Mouse (Mus musculus): ENCODE measurements around the gene Btbd18.
"Not testable (repeated sequence)": the region's sequence is repeated elsewhere in the genome, so short reads cannot be mapped to it uniquely, and the experiment has no call there.

Gene Btbd18

GRCm38 (mm10) chr2:84647051-84647568 is 11.8 kb upstream of the Btbd18 start:
- in situ Hi-C loops (cut with MboI, MseI) = no loop called here

- in situ Hi-C loops (cut with MboI, MseI) = no loop called here
Observed at GRCm38 (mm10) chr2:84648369-84648768, 10.5 kb upstream of the Btbd18 start.

GRCm38 (mm10) chr2:84649674-84650073 is 9.2 kb upstream of the Btbd18 start:
- in situ Hi-C loops (cut with MboI, MseI) = no loop called here

- in situ Hi-C loops (cut with MboI, MseI) = no loop called here
Observed at GRCm38 (mm10) chr2:84650464-84651195, 8.2 kb upstream of the Btbd18 start, which contains the start of gene Ctnnd1. Gene Ctnnd1, minus strand, starts transcription at chr2:84650765.

- in situ Hi-C loops (cut with MboI, MseI) = no loop called here
Observed at GRCm38 (mm10) chr2:84653354-84653753, 5.5 kb upstream of the Btbd18 start.

- in situ Hi-C loops (cut with MboI, MseI) = no loop called here
Observed at GRCm38 (mm10) chr2:84655864-84656263, 3.0 kb upstream of the Btbd18 start.

- in situ Hi-C loops (cut with MboI, MseI) = loop anchor here (5.0 to 10.0 kb wide), 2 partner anchors 45 to 203 kb away; no protein-coding TSS in a partner anchor
Observed at GRCm38 (mm10) chr2:84660253-84660652, 1.4 kb downstream of the Btbd18 start.

- in situ Hi-C loops (cut with MboI, MseI) = loop anchor here (5.0 to 10.0 kb wide), 2 partner anchors 48 to 206 kb away; no protein-coding TSS in a partner anchor
Observed at GRCm38 (mm10) chr2:84662866-84663265, 4.0 kb downstream of the Btbd18 start.

GRCm38 (mm10) chr2:84666081-84666480 is 7.2 kb downstream of the Btbd18 start:
- in situ Hi-C loops (cut with MboI, MseI) = loop anchor here (10.0 kb wide), 1 partner anchor 51 kb away; no protein-coding TSS in a partner anchor

GRCm38 (mm10) chr2:84669828-84670568 is 11.1 kb downstream of the Btbd18 start:
- in situ Hi-C loops (cut with MboI, MseI) = loop anchor here (10.0 kb wide), 1 partner anchor 55 kb away; no protein-coding TSS in a partner anchor

- in situ Hi-C loops (cut with MboI, MseI) = no loop called here
Observed at GRCm38 (mm10) chr2:84670569-84670933, 11.7 kb downstream of the Btbd18 start, which contains the start of gene Selenoh. Gene Selenoh, minus strand, starts transcription at chr2:84670770.

- in situ Hi-C loops (cut with MboI, MseI) = not testable (repeated sequence)
Observed at GRCm38 (mm10) chr2:84671535-84671934, 12.7 kb downstream of the Btbd18 start.

- in situ Hi-C loops (cut with MboI, MseI) = loop anchor here (5.0 kb wide), 1 partner anchor 40 kb away; the partner anchor contains the start of gene Zdhhc5
Observed at GRCm38 (mm10) chr2:84677270-84677967, 18.5 kb downstream of the Btbd18 start.

GRCm38 (mm10) chr2:84677968-84678880 is 19.3 kb downstream of the Btbd18 start, which contains the start of the genes Gm28635 and Med19:
Gene Gm28635, minus strand, starts transcription at chr2:84678041.
Gene Med19, plus strand, starts transcription at chr2:84678402.
- in situ Hi-C loops (cut with MboI, MseI) = loop anchor here (5.0 kb wide), 1 partner anchor 39 kb away; the partner anchor contains the start of gene Zdhhc5

- in situ Hi-C loops (cut with MboI, MseI) = loop anchor here (5.0 kb wide), 1 partner anchor 38 kb away; the partner anchor contains the start of gene Zdhhc5
Observed at GRCm38 (mm10) chr2:84679016-84679415, 20.1 kb downstream of the Btbd18 start, which contains the start of gene Tmx2. Gene Tmx2, minus strand, starts transcription at chr2:84679140.

- in situ Hi-C loops (cut with MboI, MseI) = no loop called here
Observed at GRCm38 (mm10) chr2:84682605-84683183, 23.8 kb downstream of the Btbd18 start.

GRCm38 (mm10) chr2:84688080-84688844 is 29.4 kb downstream of the Btbd18 start:
- in situ Hi-C loops (cut with MboI, MseI) = no loop called here

GRCm38 (mm10) chr2:84690050-84690449 is 31.2 kb downstream of the Btbd18 start:
- in situ Hi-C loops (cut with MboI, MseI) = no loop called here
